Mouse (Mus musculus): ENCODE data around the gene Ube2dnl2. TPM values are rescaled to one million over a fixed set of nuclear protein-coding genes. Genes with fewer than 3 reads are reported as not detected.

Gene Ube2dnl2
- not detected for polyA plus RNA-seq (2017; shearing (Covaris generic))

DNA sequence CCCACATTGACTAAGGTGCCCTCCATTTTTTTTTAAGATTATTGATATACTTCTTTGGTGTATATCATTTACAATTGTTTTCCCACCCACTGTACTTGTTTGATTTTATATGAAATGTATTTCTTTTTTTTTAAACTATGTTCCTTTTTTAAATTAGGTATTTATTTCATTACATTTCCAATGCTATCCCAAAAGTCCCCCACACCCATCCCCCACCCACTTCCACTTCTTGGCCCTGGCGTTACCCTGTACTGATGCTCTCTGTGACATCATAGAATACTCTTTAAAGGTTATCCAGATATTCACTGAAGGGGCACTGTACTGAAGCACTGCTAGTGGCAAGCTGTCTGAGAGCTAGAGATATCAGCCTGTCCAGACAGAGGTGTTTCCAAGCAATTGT, at the start of gene Ube2dnl2:
Gene Ube2dnl2, plus strand, starts transcription at position 301 of the 400 bp plus-strand sequence.
- ATAC-seq = no peak

GRCm38 (mm10) chrX:114895489-114895888, 11.9 kb upstream of the Ube2dnl2 start:
- no peak for ATAC-seq

GRCm38 (mm10) chrX:114897506-114897905, 9.9 kb upstream of the Ube2dnl2 start:
- no peak for ATAC-seq

- ATAC-seq = no peak
These were observed 4.0 kb upstream of the Ube2dnl2 start for GRCm38 (mm10) chrX:114903391-114903790.

DNA sequence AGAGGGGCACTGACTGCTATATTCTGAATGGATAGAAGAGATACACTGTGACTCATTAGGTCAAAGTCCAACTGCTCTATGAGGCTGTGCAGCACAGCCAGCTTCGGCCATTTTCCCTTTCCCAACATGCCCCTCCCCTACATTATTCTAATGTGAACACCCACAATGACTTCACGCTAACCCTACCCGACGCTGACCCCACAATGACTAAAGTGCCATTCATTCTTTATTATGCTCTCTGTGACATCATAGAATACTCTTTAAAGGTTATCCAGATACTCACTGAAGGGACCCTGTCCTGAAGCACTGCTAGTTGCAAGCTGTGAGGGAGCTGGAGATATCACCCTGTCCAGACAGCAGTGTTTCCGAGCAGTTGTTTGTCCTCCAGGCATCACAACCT, 2.7 kb upstream of the Ube2dnl2 start, which contains the start of gene Ube2dnl1:
Gene Ube2dnl1, plus strand, starts transcription at position 301 of the 400 bp plus-strand sequence.
- ATAC-seq = no peak

- ATAC-seq = no peak
These were observed 47.7 kb downstream of the Ube2dnl2 start for GRCm38 (mm10) chrX:114955066-114955465.

Other genes with a start within 250 kb of the Ube2dnl2 start
- not detected for gene Ube2dnl1, start 2.6 kb upstream of the Ube2dnl2 start, polyA plus RNA-seq (2017; shearing (Covaris generic))

All from CD4-positive, CD25-positive, alpha-beta regulatory T cell, adult 4 months (primary cell).